Mouse (Mus musculus) T-cell, adult 66 days (primary cell): ENCODE results near the gene Gm21721. TPM values are rescaled to one million over a fixed set of nuclear protein-coding genes. Genes with fewer than 3 reads are reported as not detected.

Experiments used
- total RNA-seq, 2 experiments: library from RNA; stranded (reverse); gene quantifications; 3 replicates in 1 of 2; 4 replicates in 1 of 2; pipeline ENCODE4 v1.2.4; 2023

Gm21721 gene
- not detected for total RNA-seq

GRCm38 (mm10) chrY:9202090-9202489 lies at the start of gene Gm21721:
Gene Gm21721, minus strand, starts transcription at chrY:9202190.

Other genes with a start within 250 kb of the Gm21721 start
- not detected for gene Gm21292, start 68.3 kb downstream of the Gm21721 start, total RNA-seq
- gene Gm21812, start 145.0 kb upstream of the Gm21721 start, total RNA-seq, result not detected
- not detected for gene Gm21874, start 214.0 kb upstream of the Gm21721 start, total RNA-seq